Mouse (Mus musculus) lung, postnatal 4 days (tissue): Measurements from ENCODE around the gene Rbmy.
"Not testable (repeated sequence)": the region's sequence is repeated elsewhere in the genome, so short reads cannot be mapped to it uniquely, and the experiment has no call there.

ENCODE experiments used
- DNase-seq, 2 experiments: peaks; one replicate each; pipeline ENCODE4 v3.0.0; 2021

Gene Rbmy

DNA sequence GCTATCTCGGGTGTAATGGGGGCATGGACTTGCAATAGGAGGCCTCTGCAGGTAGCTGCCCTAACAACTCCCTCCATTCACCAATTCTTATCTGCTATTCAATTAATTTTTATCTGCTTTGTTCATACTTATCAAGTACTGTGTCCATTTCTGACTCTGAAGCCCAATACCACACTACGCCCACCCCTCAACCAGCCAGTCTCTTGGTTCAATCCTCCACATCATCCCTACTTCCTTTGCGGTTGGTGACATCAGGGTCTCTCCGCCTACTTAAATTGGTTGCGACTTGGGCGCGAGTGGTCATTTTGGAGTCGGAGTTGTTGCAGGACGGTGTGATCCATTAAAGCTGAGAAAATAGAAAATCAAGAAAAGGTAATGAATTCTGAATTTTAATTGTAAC lies at the start of gene Rbmy, which contains the start of gene Gm10256:
Gene Rbmy (plus strand): TSS at position 301 of the 400 bp plus-strand sequence.
Gene Gm10256 (plus strand): TSS at position 320 of the 400 bp plus-strand sequence.
- DNase-seq = not testable (repeated sequence)

DNA sequence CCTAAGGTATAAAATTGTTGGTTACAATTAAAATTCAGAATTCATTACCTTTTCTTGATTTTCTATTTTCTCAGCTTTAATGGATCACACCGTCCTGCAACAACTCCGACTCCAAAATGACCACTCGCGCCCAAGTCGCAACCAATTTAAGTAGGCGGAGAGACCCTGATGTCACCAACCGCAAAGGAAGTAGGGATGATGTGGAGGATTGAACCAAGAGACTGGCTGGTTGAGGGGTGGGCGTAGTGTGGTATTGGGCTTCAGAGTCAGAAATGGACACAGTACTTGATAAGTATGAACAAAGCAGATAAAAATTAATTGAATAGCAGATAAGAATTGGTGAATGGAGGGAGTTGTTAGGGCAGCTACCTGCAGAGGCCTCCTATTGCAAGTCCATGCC lies 34.4 kb upstream of the Rbmy start, which contains the start of gene Gm4064:
Gene Gm4064 (minus strand): TSS at position 101 of the 400 bp plus-strand sequence.
- DNase-seq = not testable (repeated sequence)
